Mouse (Mus musculus): ENCODE data around the gene Cyp2d11. TPM values are rescaled to one million over a fixed set of nuclear protein-coding genes. Genes with fewer than 3 reads are reported as not detected.
"Not testable (repeated sequence)": the region's sequence is repeated elsewhere in the genome, so short reads cannot be mapped to it uniquely, and the experiment has no call there.

Cyp2d11 gene
- polyA plus RNA-seq, 2 experiments = not detected

- Histone ChIP-seq H3K4me3 (replicated peaks; ENCODE audit: low read length) (no peak overlapping the region), H3K27me3 (ENCODE audit: control insufficient read depth, insufficient read depth, low read length) (no peaks in the 10 kb centered on the region), H3K4me1 (ENCODE audit: control insufficient read depth, insufficient read depth, low read length) (0 out of 2 replicates have a peak, but pooled peaks cover 3% of the 10 kb centered on the region), H3K9me3 (ENCODE audit: control insufficient read depth, low read length) (no peaks in the 10 kb centered on the region), H3K27ac (replicated peaks; ENCODE audit: low read depth, low read length) (no peak overlapping the region), H3K4me2 (replicated peaks; ENCODE audit: low read depth, low read length, severe bottlenecking) (no peak overlapping the region), H3K9ac (ENCODE audit: low read depth, low read length, severe bottlenecking) (no peak overlapping the region), H3K36me3 (ENCODE audit: control insufficient read depth, insufficient read depth, low read length) (no peaks in the 10 kb centered on the region)
- no peak for DNase-seq (ENCODE audit: low spot score)
- WGBS = 91% methylated on average over 6 of the region's 6 CpGs
- TF ChIP-seq POLR2A (IDR thresholded peaks at IDR 0.05; ENCODE audit: borderline replicate concordance, extremely low read depth, insufficient read depth, insufficient read length) = no peak
- ATAC-seq (ENCODE audit: low FRiP score, low read depth) = no peak
These were observed 21.4 kb downstream of the Cyp2d11 start for GRCm38 (mm10) chr15:82372446-82372845.

- no peak for DNase-seq (ENCODE audit: low spot score)
- H3K4me1 ChIP-seq (ENCODE audit: control insufficient read depth, insufficient read depth, low read length) = no peaks in the 10 kb centered on the region
- H3K4me2 ChIP-seq (replicated peaks; ENCODE audit: low read depth, low read length, severe bottlenecking) = no peak overlapping the region
- no peak for ATAC-seq (ENCODE audit: low FRiP score, low read depth)
- no peaks in the 10 kb centered on the region for H3K36me3 ChIP-seq (ENCODE audit: control insufficient read depth, insufficient read depth, low read length)
- H3K9ac ChIP-seq (ENCODE audit: low read depth, low read length, severe bottlenecking) = no peak overlapping the region
- no peak overlapping the region for H3K27ac ChIP-seq (replicated peaks; ENCODE audit: low read depth, low read length)
- TF ChIP-seq POLR2A (IDR thresholded peaks at IDR 0.05; ENCODE audit: borderline replicate concordance, extremely low read depth, insufficient read depth, insufficient read length) = no peak
- H3K4me3 ChIP-seq (replicated peaks; ENCODE audit: low read length) = no peak overlapping the region
- WGBS = 43% methylated on average over 1 of the region's 1 CpGs
- H3K27me3 ChIP-seq (ENCODE audit: control insufficient read depth, insufficient read depth, low read length) = no peaks in the 10 kb centered on the region
- H3K9me3 ChIP-seq (ENCODE audit: control insufficient read depth, low read length) = no peaks in the 10 kb centered on the region
These were observed 25.0 kb downstream of the Cyp2d11 start for GRCm38 (mm10) chr15:82368851-82369250.

DNA sequence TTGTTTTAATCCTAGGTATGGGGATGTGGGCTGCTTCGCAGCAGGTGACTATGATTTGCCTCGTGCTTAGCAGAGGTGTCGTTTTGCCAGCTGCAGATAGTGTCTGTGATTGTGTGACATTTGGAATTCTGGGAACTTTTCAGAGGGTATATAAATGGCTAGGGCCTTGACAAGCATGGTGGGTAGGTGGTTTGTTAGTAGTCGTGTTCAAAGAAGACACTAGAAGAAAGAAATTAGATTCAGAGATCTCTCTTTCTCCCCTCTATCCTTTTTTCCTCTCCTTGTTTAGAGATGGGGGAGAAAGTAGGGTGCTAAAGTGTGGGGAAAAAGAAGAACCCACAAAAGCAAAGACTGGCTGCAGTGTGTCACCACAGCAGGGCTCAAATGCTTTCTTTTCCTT lies 25.7 kb downstream of the Cyp2d11 start:
- Histone ChIP-seq H3K27ac (replicated peaks; ENCODE audit: low read depth, low read length) (no peak overlapping the region), H3K36me3 (ENCODE audit: control insufficient read depth, insufficient read depth, low read length) (no peaks in the 10 kb centered on the region), H3K9ac (ENCODE audit: low read depth, low read length, severe bottlenecking) (no peak overlapping the region), H3K27me3 (ENCODE audit: control insufficient read depth, insufficient read depth, low read length) (no peaks in the 10 kb centered on the region), H3K4me2 (replicated peaks; ENCODE audit: low read depth, low read length, severe bottlenecking) (no peak overlapping the region), H3K4me1 (ENCODE audit: control insufficient read depth, insufficient read depth, low read length) (no peaks in the 10 kb centered on the region), H3K9me3 (ENCODE audit: control insufficient read depth, low read length) (no peaks in the 10 kb centered on the region), H3K4me3 (replicated peaks; ENCODE audit: low read length) (no peak overlapping the region)
- 83% methylated on average over 4 of the region's 4 CpGs for WGBS
- DNase-seq (ENCODE audit: low spot score) = no peak
- no peak for ATAC-seq (ENCODE audit: low FRiP score, low read depth)
- no peak for TF ChIP-seq POLR2A (IDR thresholded peaks at IDR 0.05; ENCODE audit: borderline replicate concordance, extremely low read depth, insufficient read depth, insufficient read length)

GRCm38 (mm10) chr15:82364561-82364960 lies 29.3 kb downstream of the Cyp2d11 start:
- not testable (repeated sequence) for DNase-seq (ENCODE audit: low spot score); H3K4me1 ChIP-seq (ENCODE audit: control insufficient read depth, insufficient read depth, low read length); H3K9ac ChIP-seq (ENCODE audit: low read depth, low read length, severe bottlenecking); H3K36me3 ChIP-seq (ENCODE audit: control insufficient read depth, insufficient read depth, low read length); H3K4me2 ChIP-seq (replicated peaks; ENCODE audit: low read depth, low read length, severe bottlenecking); ATAC-seq (ENCODE audit: low FRiP score, low read depth); H3K27ac ChIP-seq (replicated peaks; ENCODE audit: low read depth, low read length); H3K9me3 ChIP-seq (ENCODE audit: control insufficient read depth, low read length); H3K4me3 ChIP-seq (replicated peaks; ENCODE audit: low read length); H3K27me3 ChIP-seq (ENCODE audit: control insufficient read depth, insufficient read depth, low read length)
- WGBS = 26% methylated on average over 3 of the region's 9 CpGs

GRCm38 (mm10) chr15:82363801-82364200 lies 30.0 kb downstream of the Cyp2d11 start:
- not testable (repeated sequence) for H3K4me2 ChIP-seq (replicated peaks; ENCODE audit: low read depth, low read length, severe bottlenecking); H3K4me3 ChIP-seq (replicated peaks; ENCODE audit: low read length); H3K9me3 ChIP-seq (ENCODE audit: control insufficient read depth, low read length); ATAC-seq (ENCODE audit: low FRiP score, low read depth); H3K9ac ChIP-seq (ENCODE audit: low read depth, low read length, severe bottlenecking); H3K27ac ChIP-seq (replicated peaks; ENCODE audit: low read depth, low read length); H3K36me3 ChIP-seq (ENCODE audit: control insufficient read depth, insufficient read depth, low read length); H3K4me1 ChIP-seq (ENCODE audit: control insufficient read depth, insufficient read depth, low read length); H3K27me3 ChIP-seq (ENCODE audit: control insufficient read depth, insufficient read depth, low read length); DNase-seq (ENCODE audit: low spot score)
- WGBS = 70% methylated on average over 7 of the region's 12 CpGs

DNA sequence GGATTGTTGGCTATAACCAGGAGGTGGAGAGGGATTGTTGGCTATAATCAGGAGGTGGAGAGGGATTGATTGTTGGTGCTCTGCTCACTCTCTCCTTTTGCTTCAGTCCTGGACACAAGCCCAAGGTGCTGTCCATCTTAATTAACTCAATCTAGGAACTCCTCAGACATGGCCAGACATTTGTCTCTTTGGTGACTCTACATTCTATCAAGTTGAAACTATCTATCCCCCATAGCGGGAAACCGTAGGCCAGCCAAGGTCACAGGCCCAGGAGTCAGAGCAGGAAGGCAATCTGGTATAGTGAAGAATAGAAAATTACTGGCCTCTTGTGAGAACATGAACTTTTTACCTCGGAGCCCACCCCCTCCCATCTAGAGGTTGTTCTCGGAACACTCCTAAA lies 31.6 kb downstream of the Cyp2d11 start:
- no peak for ATAC-seq (ENCODE audit: low FRiP score, low read depth)
- Histone ChIP-seq H3K9me3 (ENCODE audit: control insufficient read depth, low read length) (no peaks in the 10 kb centered on the region), H3K27me3 (ENCODE audit: control insufficient read depth, insufficient read depth, low read length) (no peaks in the 10 kb centered on the region), H3K4me2 (replicated peaks; ENCODE audit: low read depth, low read length, severe bottlenecking) (no peak overlapping the region), H3K36me3 (ENCODE audit: control insufficient read depth, insufficient read depth, low read length) (no peaks in the 10 kb centered on the region), H3K4me1 (ENCODE audit: control insufficient read depth, insufficient read depth, low read length) (peaks cover 8% of the 10 kb centered on the region; the same call in 1 of the 2 replicates), H3K4me3 (replicated peaks; ENCODE audit: low read length) (no peak overlapping the region), H3K27ac (replicated peaks; ENCODE audit: low read depth, low read length) (no peak overlapping the region), H3K9ac (ENCODE audit: low read depth, low read length, severe bottlenecking) (no peak overlapping the region)
- DNase-seq (ENCODE audit: low spot score) = no peak
- no peak for TF ChIP-seq POLR2A (IDR thresholded peaks at IDR 0.05; ENCODE audit: borderline replicate concordance, extremely low read depth, insufficient read depth, insufficient read length)
- WGBS = 78% methylated on average over 3 of the region's 4 CpGs
